Mouse (Mus musculus): ENCODE data around the gene Cabp5. TPM values are rescaled to one million over a fixed set of nuclear protein-coding genes. Genes with fewer than 3 reads are reported as not detected.
"Not testable (repeated sequence)": the region's sequence is repeated elsewhere in the genome, so short reads cannot be mapped to it uniquely, and the experiment has no call there.

Cabp5 gene
- polyA plus RNA-seq (2012; rRNA removed) = 0.11 and 0.14 TPM in 2 replicates
- polyA plus RNA-seq (2014; fragmentation: Nextera tagmentation; extraction: Ambion mirVana) = not detected in 2 replicates

DNA sequence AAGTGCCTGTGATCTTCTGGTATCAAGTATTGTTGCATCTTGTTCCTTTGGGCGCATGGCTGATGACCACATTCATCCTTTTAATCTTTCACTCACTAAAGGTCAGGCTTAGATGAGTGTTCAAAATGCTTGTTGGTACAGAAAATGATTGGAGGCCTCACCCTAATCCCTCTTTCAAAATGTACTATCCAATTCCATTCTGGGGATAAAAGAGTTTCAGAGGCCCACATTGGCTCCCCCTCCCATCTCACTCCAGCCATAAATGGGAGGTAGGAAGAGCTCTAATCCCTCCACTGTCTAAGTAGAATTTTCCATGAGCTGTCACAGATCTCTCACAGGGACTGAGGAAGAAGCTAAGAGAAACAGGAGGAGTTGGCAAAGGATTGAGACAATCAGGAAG is at the start of gene Cabp5:
Gene Cabp5, plus strand, starts transcription at position 301 of the 400 bp plus-strand sequence.
- Histone ChIP-seq H3K4me3 (replicated peaks; ENCODE audit: low read length) (no peak within 1 kb of the TSS), H3K9me3 (ENCODE audit: control insufficient read depth, low read length) (no peaks in the 10 kb centered on the region), H3K27me3 (ENCODE audit: control insufficient read depth, insufficient read depth, low read length) (no peaks in the 10 kb centered on the region), H3K27ac (replicated peaks; ENCODE audit: low read depth, low read length) (no peak within 1 kb of the TSS), H3K36me3 (ENCODE audit: control insufficient read depth, insufficient read depth, low read length) (no peaks in the 10 kb centered on the region), H3K4me2 (replicated peaks; ENCODE audit: low read depth, low read length, severe bottlenecking) (no peak within 1 kb of the TSS), H3K9ac (ENCODE audit: low read depth, low read length, severe bottlenecking) (no peak within 1 kb of the TSS), H3K4me1 (ENCODE audit: control insufficient read depth, insufficient read depth, low read length) (no peaks in the 10 kb centered on the region)
- WGBS = 81% methylated on average over 1 of the region's 1 CpGs
- ATAC-seq (ENCODE audit: low FRiP score, low read depth) (no peak), DNase-seq (ENCODE audit: low spot score) (no peak)
- no peak for TF ChIP-seq POLR2A (IDR thresholded peaks at IDR 0.05; ENCODE audit: borderline replicate concordance, extremely low read depth, insufficient read depth, insufficient read length)

DNA sequence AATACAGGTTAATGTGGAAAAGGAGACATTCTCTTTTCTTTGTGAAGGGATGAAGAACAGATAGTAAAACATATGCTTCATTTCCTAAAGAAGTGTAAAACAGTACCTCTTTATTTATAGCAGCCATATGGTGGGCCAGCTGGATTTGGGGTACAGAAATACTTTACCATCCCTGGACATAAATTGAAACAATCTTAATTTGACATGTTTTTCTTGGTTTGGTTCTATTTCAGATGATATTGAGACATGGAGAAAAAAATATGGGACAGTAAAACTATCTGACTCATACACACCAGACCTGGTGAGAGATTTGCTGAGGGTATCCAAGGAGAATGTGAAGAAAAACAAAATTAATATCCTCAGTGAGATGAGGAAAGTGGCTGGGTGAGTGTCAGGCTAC is 42.0 kb upstream of the Cabp5 start:
- Histone ChIP-seq H3K27ac (replicated peaks; ENCODE audit: low read depth, low read length) (no peak overlapping the region), H3K4me1 (ENCODE audit: control insufficient read depth, insufficient read depth, low read length) (no peaks in the 10 kb centered on the region), H3K4me2 (replicated peaks; ENCODE audit: low read depth, low read length, severe bottlenecking) (no peak overlapping the region), H3K9me3 (ENCODE audit: control insufficient read depth, low read length) (no peaks in the 10 kb centered on the region), H3K36me3 (ENCODE audit: control insufficient read depth, insufficient read depth, low read length) (peaks cover 3% of the 10 kb centered on the region; the same call in 1 of the 2 replicates), H3K4me3 (replicated peaks; ENCODE audit: low read length) (no peak overlapping the region), H3K27me3 (ENCODE audit: control insufficient read depth, insufficient read depth, low read length) (no peaks in the 10 kb centered on the region), H3K9ac (ENCODE audit: low read depth, low read length, severe bottlenecking) (no peak overlapping the region)
- no peak for ATAC-seq (ENCODE audit: low FRiP score, low read depth)
- no peak for DNase-seq (ENCODE audit: low spot score)
- TF ChIP-seq POLR2A (IDR thresholded peaks at IDR 0.05; ENCODE audit: borderline replicate concordance, extremely low read depth, insufficient read depth, insufficient read length) = no peak

DNA sequence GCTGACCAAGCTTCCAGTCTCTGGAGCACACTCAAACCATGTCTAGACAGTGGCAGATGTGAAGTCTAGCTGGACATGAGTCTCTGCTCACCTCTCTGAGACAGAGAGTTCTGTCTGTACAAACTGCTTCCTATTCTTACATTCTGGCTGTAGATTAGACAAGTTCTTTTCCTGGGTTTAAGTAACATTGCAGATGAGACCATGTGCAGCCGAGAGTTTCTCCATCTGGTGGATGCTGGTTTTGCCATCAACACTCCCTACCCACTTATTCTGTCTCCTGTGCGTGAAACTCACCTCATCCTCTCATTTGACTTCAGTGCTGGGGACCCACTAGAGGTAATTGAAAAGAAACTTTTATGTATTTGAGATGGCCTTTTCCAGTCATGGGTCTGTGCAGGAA is 17.3 kb upstream of the Cabp5 start:
- no peak overlapping the region for H3K4me2 ChIP-seq (replicated peaks; ENCODE audit: low read depth, low read length, severe bottlenecking)
- ATAC-seq (ENCODE audit: low FRiP score, low read depth) (no peak), DNase-seq (ENCODE audit: low spot score) (no peak)
- 79% methylated on average over 2 of the region's 2 CpGs for WGBS
- H3K9ac ChIP-seq (ENCODE audit: low read depth, low read length, severe bottlenecking) = no peak overlapping the region
- H3K4me3 ChIP-seq (replicated peaks; ENCODE audit: low read length) = no peak overlapping the region
- no peaks in the 10 kb centered on the region for H3K4me1 ChIP-seq (ENCODE audit: control insufficient read depth, insufficient read depth, low read length)
- no peaks in the 10 kb centered on the region for H3K9me3 ChIP-seq (ENCODE audit: control insufficient read depth, low read length)
- H3K36me3 ChIP-seq (ENCODE audit: control insufficient read depth, insufficient read depth, low read length) = no peaks in the 10 kb centered on the region
- no peak for TF ChIP-seq POLR2A (IDR thresholded peaks at IDR 0.05; ENCODE audit: borderline replicate concordance, extremely low read depth, insufficient read depth, insufficient read length)
- no peak overlapping the region for H3K27ac ChIP-seq (replicated peaks; ENCODE audit: low read depth, low read length)
- no peaks in the 10 kb centered on the region for H3K27me3 ChIP-seq (ENCODE audit: control insufficient read depth, insufficient read depth, low read length)

DNA sequence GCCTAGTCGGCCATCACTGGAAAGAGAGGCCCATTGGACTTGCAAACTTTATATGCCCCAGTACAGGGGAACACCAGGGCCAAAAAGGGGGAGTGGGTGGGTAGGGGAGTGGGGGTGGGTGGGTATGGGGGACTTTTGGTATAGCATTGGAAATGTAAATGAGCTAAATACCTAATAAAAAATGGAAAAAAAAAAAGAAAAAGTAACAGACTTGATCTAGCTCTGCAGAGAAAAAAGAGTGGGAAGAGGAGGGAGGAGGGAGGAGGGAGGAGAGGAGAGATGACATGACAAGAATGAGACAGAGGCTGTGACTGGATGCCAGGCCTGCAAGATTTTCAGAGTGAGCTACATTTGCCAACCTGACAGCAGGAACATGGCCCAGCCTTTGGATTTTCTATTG is 52.6 kb downstream of the Cabp5 start, which contains the start of gene Bsph1:
Gene Bsph1, plus strand, starts transcription at position 301 of the 400 bp plus-strand sequence.
- not testable (repeated sequence) for H3K4me1 ChIP-seq (ENCODE audit: control insufficient read depth, insufficient read depth, low read length); H3K27ac ChIP-seq (replicated peaks; ENCODE audit: low read depth, low read length); H3K4me3 ChIP-seq (replicated peaks; ENCODE audit: low read length); ATAC-seq (ENCODE audit: low FRiP score, low read depth); H3K36me3 ChIP-seq (ENCODE audit: control insufficient read depth, insufficient read depth, low read length); H3K27me3 ChIP-seq (ENCODE audit: control insufficient read depth, insufficient read depth, low read length); H3K9me3 ChIP-seq (ENCODE audit: control insufficient read depth, low read length); DNase-seq (ENCODE audit: low spot score); H3K9ac ChIP-seq (ENCODE audit: low read depth, low read length, severe bottlenecking); H3K4me2 ChIP-seq (replicated peaks; ENCODE audit: low read depth, low read length, severe bottlenecking)
- WGBS = 75% methylated on average over 1 of the region's 1 CpGs

Other genes with a start within 250 kb of the Cabp5 start
- gene Vmn1r88, start 238.6 kb upstream of the Cabp5 start, polyA plus RNA-seq (2012; rRNA removed) = 0.01 TPM in 1 of 2 replicates, not detected in the other
- not detected in 2 replicates for gene Vmn1r88, start 238.6 kb upstream of the Cabp5 start, polyA plus RNA-seq (2014; fragmentation: Nextera tagmentation; extraction: Ambion mirVana)
- not detected in 2 replicates for gene Vmn1r89, start 185.1 kb upstream of the Cabp5 start, polyA plus RNA-seq (2012; rRNA removed)
- gene Vmn1r89, start 185.1 kb upstream of the Cabp5 start, polyA plus RNA-seq (2014; fragmentation: Nextera tagmentation; extraction: Ambion mirVana) = not detected in 2 replicates
- gene Lig1, start 120.8 kb upstream of the Cabp5 start, polyA plus RNA-seq (2012; rRNA removed) = 65.2 and 75.9 TPM in 2 replicates
- gene Lig1, start 120.8 kb upstream of the Cabp5 start, polyA plus RNA-seq (2014; fragmentation: Nextera tagmentation; extraction: Ambion mirVana) = 88.2 and 104 TPM in 2 replicates
- gene Zswim9, start 119.4 kb upstream of the Cabp5 start, polyA plus RNA-seq (2012; rRNA removed) = 9.7 and 14.9 TPM in 2 replicates
- 6.9 and 7.2 TPM in 2 replicates for gene Zswim9, start 119.4 kb upstream of the Cabp5 start, polyA plus RNA-seq (2014; fragmentation: Nextera tagmentation; extraction: Ambion mirVana)
- 1.9 and 2.4 TPM in 2 replicates for gene Pla2g4c, start 73.5 kb upstream of the Cabp5 start, polyA plus RNA-seq (2012; rRNA removed)
- 0.73 and 1.0 TPM in 2 replicates for gene Pla2g4c, start 73.5 kb upstream of the Cabp5 start, polyA plus RNA-seq (2014; fragmentation: Nextera tagmentation; extraction: Ambion mirVana)
- gene Bsph1, start 52.7 kb downstream of the Cabp5 start, polyA plus RNA-seq (2012; rRNA removed) = not detected in 2 replicates
- not detected in 2 replicates for gene Bsph1, start 52.7 kb downstream of the Cabp5 start, polyA plus RNA-seq (2014; fragmentation: Nextera tagmentation; extraction: Ambion mirVana)
- gene Bsph2, start 172.9 kb downstream of the Cabp5 start, polyA plus RNA-seq (2012; rRNA removed) = not detected in 2 replicates
- not detected in 2 replicates for gene Bsph2, start 172.9 kb downstream of the Cabp5 start, polyA plus RNA-seq (2014; fragmentation: Nextera tagmentation; extraction: Ambion mirVana)
- not detected in 2 replicates for gene Sult2a5, start 225.8 kb downstream of the Cabp5 start, polyA plus RNA-seq (2012; rRNA removed)
- not detected in 2 replicates for gene Sult2a5, start 225.8 kb downstream of the Cabp5 start, polyA plus RNA-seq (2014; fragmentation: Nextera tagmentation; extraction: Ambion mirVana)